Mouse (Mus musculus): ENCODE measurements around the gene Olfr56. TPM values are rescaled to one million over a fixed set of nuclear protein-coding genes. Genes with fewer than 3 reads are reported as not detected.

Gene Olfr56
- polyA plus RNA-seq, 1 experiment = 0.05 TPM

DNA sequence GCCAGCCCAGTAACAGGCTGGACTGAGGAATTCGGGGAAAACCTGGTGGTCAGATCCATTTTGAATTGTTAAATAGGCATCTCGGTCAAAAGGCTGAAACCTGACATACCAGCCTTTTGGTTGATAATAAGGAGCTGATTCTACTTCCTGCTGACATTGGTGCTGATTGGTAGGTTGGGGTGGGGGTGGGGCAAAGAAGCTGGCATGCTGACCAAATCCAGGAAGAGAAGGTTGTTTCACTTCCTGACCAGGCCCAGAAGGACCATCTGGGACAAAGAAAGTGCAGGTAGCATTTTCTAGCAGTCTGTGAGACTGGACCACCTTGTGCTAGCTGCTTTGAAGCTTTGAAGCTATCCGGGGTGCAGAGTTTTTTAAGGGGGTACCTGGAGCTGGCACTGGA is 121.7 kb downstream of the Olfr56 start:
- no peak overlapping the region for H3K4me3 ChIP-seq (ENCODE audit: insufficient read depth, poor library complexity, severe bottlenecking)
- no peaks in the 10 kb centered on the region for H3K79me2 ChIP-seq (ENCODE audit: control insufficient read depth, insufficient read depth)
- H3K79me3 ChIP-seq (ENCODE audit: low read depth) = no peaks in the 10 kb centered on the region
- H3K27me3 ChIP-seq (ENCODE audit: control insufficient read depth, insufficient read depth, insufficient read length) = no peaks in the 10 kb centered on the region
- TF ChIP-seq MYOD1 (IDR thresholded peaks at IDR 0.05; ENCODE audit: control insufficient read depth, insufficient read length, low read depth) (no peak), FOSL1 (IDR thresholded peaks at IDR 0.05; ENCODE audit: insufficient read depth, low read length, poor library complexity, severe bottlenecking) (no peak), MAX (IDR thresholded peaks at IDR 0.05) (no peak), CEBPB (IDR thresholded peaks at IDR 0.05; ENCODE audit: low read depth) (no peak), USF1 (IDR thresholded peaks at IDR 0.05; ENCODE audit: low read depth) (no peak), CTCF (IDR thresholded peaks at IDR 0.05; ENCODE audit: control insufficient read depth, insufficient read depth, insufficient read length) (no peak), MYOG (IDR thresholded peaks at IDR 0.05; ENCODE audit: control insufficient read depth, extremely low read depth, insufficient read length) (no peak)
- H3K36me3 ChIP-seq (ENCODE audit: control insufficient read depth, insufficient read depth) = no peaks in the 10 kb centered on the region
- no peak overlapping the region for H3ac ChIP-seq (ENCODE audit: control insufficient read depth, insufficient read length, low read depth)

GRCm38 (mm10) chr11:49101500-49101899 is 122.8 kb downstream of the Olfr56 start:
- Histone ChIP-seq H3K4me3 (ENCODE audit: insufficient read depth, poor library complexity, severe bottlenecking) (no peak overlapping the region), H3K79me3 (ENCODE audit: low read depth) (no peaks in the 10 kb centered on the region), H3K79me2 (ENCODE audit: control insufficient read depth, insufficient read depth) (no peaks in the 10 kb centered on the region), H3ac (ENCODE audit: control insufficient read depth, insufficient read length, low read depth) (no peak overlapping the region), H3K36me3 (ENCODE audit: control insufficient read depth, insufficient read depth) (no peaks in the 10 kb centered on the region), H3K27me3 (ENCODE audit: control insufficient read depth, insufficient read depth, insufficient read length) (no peaks in the 10 kb centered on the region)
- TF ChIP-seq MYOD1 (IDR thresholded peaks at IDR 0.05; ENCODE audit: control insufficient read depth, insufficient read length, low read depth) (no peak), MYOG (IDR thresholded peaks at IDR 0.05; ENCODE audit: control insufficient read depth, extremely low read depth, insufficient read length) (no peak), FOSL1 (IDR thresholded peaks at IDR 0.05; ENCODE audit: insufficient read depth, low read length, poor library complexity, severe bottlenecking) (no peak), CEBPB (IDR thresholded peaks at IDR 0.05; ENCODE audit: low read depth) (no peak), USF1 (IDR thresholded peaks at IDR 0.05; ENCODE audit: low read depth) (no peak), MAX (IDR thresholded peaks at IDR 0.05) (no peak), CTCF (IDR thresholded peaks at IDR 0.05; ENCODE audit: control insufficient read depth, insufficient read depth, insufficient read length) (no peak)

- Histone ChIP-seq H3K36me3 (ENCODE audit: control insufficient read depth, insufficient read depth) (no peaks in the 10 kb centered on the region), H3K27me3 (ENCODE audit: control insufficient read depth, insufficient read depth, insufficient read length) (no peaks in the 10 kb centered on the region), H3ac (ENCODE audit: control insufficient read depth, insufficient read length, low read depth) (no peak overlapping the region), H3K79me2 (ENCODE audit: control insufficient read depth, insufficient read depth) (no peaks in the 10 kb centered on the region), H3K79me3 (ENCODE audit: low read depth) (no peaks in the 10 kb centered on the region), H3K4me3 (ENCODE audit: insufficient read depth, poor library complexity, severe bottlenecking) (no peak overlapping the region)
- TF ChIP-seq CTCF (IDR thresholded peaks at IDR 0.05; ENCODE audit: control insufficient read depth, insufficient read depth, insufficient read length) = peak; percentile 56
- no peak for TF ChIP-seq USF1 (IDR thresholded peaks at IDR 0.05; ENCODE audit: low read depth)
Observed at GRCm38 (mm10) chr11:49103047-49103693, 124.5 kb downstream of the Olfr56 start.

DNA sequence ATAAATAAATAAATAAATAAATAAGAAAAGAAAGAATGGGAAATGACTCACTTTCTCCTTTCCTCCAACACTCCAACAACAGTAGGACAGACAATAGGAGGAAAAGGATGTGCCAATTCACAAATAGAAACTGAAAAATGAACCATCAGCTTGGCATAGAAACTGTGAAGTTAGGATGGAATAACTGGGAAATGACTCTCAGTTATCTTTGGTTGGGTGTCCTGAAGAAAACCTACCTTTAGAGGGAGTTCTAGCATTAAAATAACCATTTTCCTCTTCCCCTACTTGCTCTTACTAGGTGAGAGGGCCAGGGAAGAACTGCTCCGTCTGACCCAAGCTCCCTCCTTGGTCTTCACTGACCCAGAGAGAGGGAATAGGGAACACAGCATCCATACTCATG is 127.1 kb downstream of the Olfr56 start:
- Histone ChIP-seq H3K27me3 (ENCODE audit: control insufficient read depth, insufficient read depth, insufficient read length) (no peaks in the 10 kb centered on the region), H3K79me2 (ENCODE audit: control insufficient read depth, insufficient read depth) (no peaks in the 10 kb centered on the region), H3K36me3 (ENCODE audit: control insufficient read depth, insufficient read depth) (no peaks in the 10 kb centered on the region), H3K4me3 (ENCODE audit: insufficient read depth, poor library complexity, severe bottlenecking) (no peak overlapping the region), H3K79me3 (ENCODE audit: low read depth) (no peaks in the 10 kb centered on the region), H3ac (ENCODE audit: control insufficient read depth, insufficient read length, low read depth) (no peak overlapping the region)
- TF ChIP-seq CEBPB (IDR thresholded peaks at IDR 0.05; ENCODE audit: low read depth) (no peak), FOSL1 (IDR thresholded peaks at IDR 0.05; ENCODE audit: insufficient read depth, low read length, poor library complexity, severe bottlenecking) (no peak), MYOG (IDR thresholded peaks at IDR 0.05; ENCODE audit: control insufficient read depth, extremely low read depth, insufficient read length) (no peak), MYOD1 (IDR thresholded peaks at IDR 0.05; ENCODE audit: control insufficient read depth, insufficient read length, low read depth) (no peak), USF1 (IDR thresholded peaks at IDR 0.05; ENCODE audit: low read depth) (no peak), MAX (IDR thresholded peaks at IDR 0.05) (no peak), CTCF (IDR thresholded peaks at IDR 0.05; ENCODE audit: control insufficient read depth, insufficient read depth, insufficient read length) (no peak)

DNA sequence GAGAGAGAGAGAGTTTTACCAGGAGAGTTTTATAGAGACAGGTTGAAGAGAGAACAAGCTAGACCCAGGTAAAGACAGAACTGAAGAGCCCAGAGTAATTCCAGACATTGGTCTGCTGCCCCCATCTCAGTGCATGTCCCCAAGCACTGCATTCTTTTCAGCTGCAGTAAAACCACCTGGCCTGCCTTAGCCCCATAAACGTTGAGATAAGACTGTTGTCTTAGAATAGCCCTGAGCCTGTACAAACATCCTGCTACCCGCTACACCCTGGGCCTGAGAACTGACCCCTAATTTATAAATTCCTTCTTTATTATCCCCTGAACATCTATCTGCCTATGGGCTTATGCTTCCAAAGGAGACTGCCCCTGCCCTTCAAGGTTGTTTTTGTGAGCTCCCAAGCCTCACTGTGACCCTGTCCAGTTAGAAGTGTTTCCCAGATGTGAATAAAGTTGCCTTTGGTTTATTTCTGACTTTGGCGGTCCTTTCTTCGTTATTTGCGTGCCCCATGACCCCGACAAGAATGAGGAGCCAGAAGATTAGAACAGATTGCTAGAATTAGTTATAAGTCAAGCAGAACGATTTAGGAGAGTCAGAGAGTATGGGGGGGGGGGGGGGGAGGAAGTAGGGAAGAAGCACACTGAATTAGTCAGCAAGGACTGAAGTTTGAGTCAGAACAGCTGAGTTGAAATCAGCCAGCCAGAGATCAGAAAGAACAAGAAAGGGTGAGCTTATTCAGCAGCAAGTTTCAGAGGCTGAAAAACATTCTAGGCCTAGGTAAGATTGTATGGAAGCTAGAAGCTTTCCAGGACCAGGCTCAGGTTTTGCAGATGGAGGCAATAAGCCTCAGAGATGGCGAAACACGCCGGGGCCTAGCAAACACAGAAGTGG is 129.2 kb downstream of the Olfr56 start:
- no peaks in the 10 kb centered on the region for H3K79me2 ChIP-seq (ENCODE audit: control insufficient read depth, insufficient read depth)
- H3K4me3 ChIP-seq (ENCODE audit: insufficient read depth, poor library complexity, severe bottlenecking) = no peak overlapping the region
- peaks cover 3% of the 10 kb centered on the region for H3K27me3 ChIP-seq (ENCODE audit: control insufficient read depth, insufficient read depth, insufficient read length)
- no peak for TF ChIP-seq MYOD1 (IDR thresholded peaks at IDR 0.05; ENCODE audit: control insufficient read depth, insufficient read length, low read depth)
- no peak for TF ChIP-seq MYOG (IDR thresholded peaks at IDR 0.05; ENCODE audit: control insufficient read depth, extremely low read depth, insufficient read length)
- no peak for TF ChIP-seq FOSL1 (IDR thresholded peaks at IDR 0.05; ENCODE audit: insufficient read depth, low read length, poor library complexity, severe bottlenecking)
- no peak for TF ChIP-seq MAX (IDR thresholded peaks at IDR 0.05)
- no peak for TF ChIP-seq CEBPB (IDR thresholded peaks at IDR 0.05; ENCODE audit: low read depth)
- no peak for TF ChIP-seq CTCF (IDR thresholded peaks at IDR 0.05; ENCODE audit: control insufficient read depth, insufficient read depth, insufficient read length)
- TF ChIP-seq USF1 (IDR thresholded peaks at IDR 0.05; ENCODE audit: low read depth) = no peak
- H3K36me3 ChIP-seq (ENCODE audit: control insufficient read depth, insufficient read depth) = no peaks in the 10 kb centered on the region
- no peaks in the 10 kb centered on the region for H3K79me3 ChIP-seq (ENCODE audit: low read depth)
- H3ac ChIP-seq (ENCODE audit: control insufficient read depth, insufficient read length, low read depth) = no peak overlapping the region

Measured in C2C12 (cell line).